Mouse (Mus musculus): ENCODE results near the gene Cnot1.

GRCm38 (mm10) chr8:95764133-95764532, 43.1 kb downstream of the Cnot1 start:
- TF ChIP-seq GATA1 (IDR thresholded peaks at IDR 0.05; ENCODE audit: borderline replicate concordance, low read length) (no peak), CTCF (IDR thresholded peaks at IDR 0.05; ENCODE audit: low read depth, low read length) (no peak), POLR2AphosphoS5 (IDR thresholded peaks at IDR 0.05; ENCODE audit: insufficient replicate concordance, low read depth, low read length) (no peak)

All from G1E (cell line).